Mouse (Mus musculus): ENCODE results near the gene H6pd. TPM values are rescaled to one million over a fixed set of nuclear protein-coding genes. Genes with fewer than 3 reads are reported as not detected.

H6pd gene
- total and polyA plus RNA-seq, 3 experiments: 6.9 to 10.8 TPM; not detected in 1

DNA sequence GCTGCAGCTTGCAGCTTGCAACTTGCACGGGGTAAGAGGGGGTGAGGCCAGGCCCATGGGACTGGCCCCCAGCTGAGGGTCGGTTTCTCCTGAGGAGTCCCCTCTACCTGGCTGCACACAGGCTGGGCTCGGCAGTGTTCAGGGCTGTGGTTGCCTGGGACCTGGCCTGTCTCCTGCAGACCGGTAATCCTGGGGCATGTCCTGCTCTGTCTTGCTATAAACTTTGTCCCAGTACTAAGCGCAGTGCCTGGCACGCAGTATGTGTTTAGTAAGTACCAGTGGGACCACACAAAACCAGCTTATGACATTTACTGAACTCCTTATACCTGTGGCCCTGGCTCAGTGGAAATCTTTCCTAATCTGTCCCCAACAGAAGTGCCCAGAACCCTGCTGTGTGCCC, 43.2 kb downstream of the H6pd start:
- Histone ChIP-seq H3K9ac (ENCODE audit: control insufficient read depth, low read depth, low read length, poor library complexity, severe bottlenecking) (no peak overlapping the region), H3K4me1 (ENCODE audit: control insufficient read depth in 1 of 2, insufficient read depth in 2 of 2, low read length in 2 of 2) (no peaks in the 10 kb centered on the region), H3K9me3 (replicated peaks; ENCODE audit: insufficient read depth, low read length) (no peaks in the 10 kb centered on the region), H3K27ac (ENCODE audit: control insufficient read depth, low read depth, low read length) (no peak overlapping the region), H3K79me2 (ENCODE audit: control insufficient read depth, insufficient read depth, low read length, poor library complexity) (no peaks in the 10 kb centered on the region), H3K27me3 (ENCODE audit: control insufficient read depth in 1 of 2, insufficient read depth in 2 of 2, low read length in 2 of 2) (no peaks in the 10 kb centered on the region), H3K4me3 (ENCODE audit: control insufficient read depth in 1 of 2, insufficient read depth in 1 of 2, low read depth in 2 of 2, low read length in 2 of 2) (no peak overlapping the region), H3K36me3 (ENCODE audit: control insufficient read depth in 1 of 2, insufficient read depth in 2 of 2, low read length in 2 of 2) (no peaks in the 10 kb centered on the region)
- DNase-seq (ENCODE audit: low read depth, low spot score): no peak
- TF ChIP-seq CTCF (IDR thresholded peaks at IDR 0.05 in 2 of 3, conservative IDR thresholded peaks at IDR 0.05 in 1 of 3; ENCODE audit: control insufficient read depth in 1 of 3, insufficient read depth in 1 of 3, low read depth in 2 of 3, low read length in 3 of 3, poor library complexity in 1 of 3, severe bottlenecking in 1 of 3) (no peak), RAD21 (IDR thresholded peaks at IDR 0.05; ENCODE audit: low read depth, low read length) (no peak), USF2 (IDR thresholded peaks at IDR 0.05; ENCODE audit: borderline replicate concordance in 1 of 2, insufficient read depth in 1 of 2, low read depth in 1 of 2, low read length in 2 of 2) (no peak), USF1 (IDR thresholded peaks at IDR 0.05; ENCODE audit: low read depth, low read length) (no peak), EP300 (IDR thresholded peaks at IDR 0.05; ENCODE audit: low read depth in 1 of 2, low read length in 2 of 2) (no peak)

DNA sequence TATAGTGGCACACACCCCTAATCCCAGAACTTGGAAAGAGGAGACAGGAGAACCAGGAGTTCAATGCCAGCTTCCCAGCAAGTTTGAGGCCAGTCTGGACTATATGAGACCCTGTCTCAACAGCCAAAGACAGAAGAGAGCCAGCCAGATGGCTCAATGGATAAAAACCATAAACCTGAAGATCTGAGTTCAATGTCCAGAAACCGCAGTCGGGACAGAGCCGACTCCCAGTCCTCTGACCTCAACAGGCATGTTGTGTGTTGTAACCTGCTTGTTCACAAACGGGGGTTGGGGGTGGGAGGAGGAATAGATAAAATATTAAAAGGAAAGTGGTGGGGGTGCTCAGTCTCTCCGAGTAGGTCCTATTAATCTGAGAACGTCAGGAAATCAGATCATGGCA, 43.6 kb downstream of the H6pd start:
- H3K27ac ChIP-seq (ENCODE audit: control insufficient read depth, low read depth, low read length): no peak overlapping the region
- no peaks in the 10 kb centered on the region for H3K4me1 ChIP-seq (ENCODE audit: control insufficient read depth in 1 of 2, insufficient read depth in 2 of 2, low read length in 2 of 2)
- no peaks in the 10 kb centered on the region for H3K9me3 ChIP-seq (replicated peaks; ENCODE audit: insufficient read depth, low read length)
- H3K27me3 ChIP-seq (ENCODE audit: control insufficient read depth in 1 of 2, insufficient read depth in 2 of 2, low read length in 2 of 2): no peaks in the 10 kb centered on the region
- no peak overlapping the region for H3K9ac ChIP-seq (ENCODE audit: control insufficient read depth, low read depth, low read length, poor library complexity, severe bottlenecking)
- no peak overlapping the region for H3K4me3 ChIP-seq (ENCODE audit: control insufficient read depth in 1 of 2, insufficient read depth in 1 of 2, low read depth in 2 of 2, low read length in 2 of 2)
- no peaks in the 10 kb centered on the region for H3K36me3 ChIP-seq (ENCODE audit: control insufficient read depth in 1 of 2, insufficient read depth in 2 of 2, low read length in 2 of 2)
- no peak for DNase-seq (ENCODE audit: low read depth, low spot score)
- TF ChIP-seq POLR2AphosphoS5 (IDR thresholded peaks at IDR 0.05; ENCODE audit: borderline replicate concordance, low read depth, low read length): no peak
- no peaks in the 10 kb centered on the region for H3K79me2 ChIP-seq (ENCODE audit: control insufficient read depth, insufficient read depth, low read length, poor library complexity)

DNA sequence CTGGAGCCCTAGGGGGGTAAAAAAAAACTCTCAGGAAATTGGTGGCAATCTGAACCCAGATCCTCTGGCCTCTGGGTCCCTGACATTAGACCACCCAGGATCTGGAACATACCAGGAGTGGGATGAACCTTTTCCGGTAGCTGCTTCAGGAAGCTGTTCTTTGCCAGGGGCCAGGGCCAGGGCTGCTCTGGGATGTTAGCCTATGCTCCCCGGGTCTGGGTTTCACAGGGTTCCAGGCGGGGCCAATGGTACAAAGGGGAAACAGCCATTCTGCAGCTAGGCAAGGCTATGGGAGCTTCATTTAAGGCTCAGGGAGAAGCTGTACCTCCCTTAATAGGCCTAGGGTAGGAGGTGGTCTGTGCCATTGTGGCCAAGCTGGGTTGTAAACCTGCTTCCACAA, 44.1 kb downstream of the H6pd start:
- DNase-seq (ENCODE audit: low read depth, low spot score): no peak
- Histone ChIP-seq H3K36me3 (ENCODE audit: control insufficient read depth in 1 of 2, insufficient read depth in 2 of 2, low read length in 2 of 2) (no peaks in the 10 kb centered on the region), H3K4me1 (ENCODE audit: control insufficient read depth in 1 of 2, insufficient read depth in 2 of 2, low read length in 2 of 2) (no peaks in the 10 kb centered on the region), H3K27ac (ENCODE audit: control insufficient read depth, low read depth, low read length) (no peak overlapping the region), H3K79me2 (ENCODE audit: control insufficient read depth, insufficient read depth, low read length, poor library complexity) (no peaks in the 10 kb centered on the region), H3K4me3 (ENCODE audit: control insufficient read depth in 1 of 2, insufficient read depth in 1 of 2, low read depth in 2 of 2, low read length in 2 of 2) (no peak overlapping the region), H3K9me3 (replicated peaks; ENCODE audit: insufficient read depth, low read length) (no peaks in the 10 kb centered on the region), H3K27me3 (ENCODE audit: control insufficient read depth in 1 of 2, insufficient read depth in 2 of 2, low read length in 2 of 2) (no peaks in the 10 kb centered on the region), H3K9ac (ENCODE audit: control insufficient read depth, low read depth, low read length, poor library complexity, severe bottlenecking) (no peak overlapping the region)
- TF ChIP-seq NELFE (IDR thresholded peaks at IDR 0.05; ENCODE audit: low read depth, low read length): no peak
- no peak for TF ChIP-seq RAD21 (IDR thresholded peaks at IDR 0.05; ENCODE audit: low read depth, low read length)
- TF ChIP-seq JUND (IDR thresholded peaks at IDR 0.05; ENCODE audit: low read depth, low read length): no peak
- TF ChIP-seq MXI1 (IDR thresholded peaks at IDR 0.05; ENCODE audit: low read depth, low read length): no peak
- no peak for TF ChIP-seq MAZ (IDR thresholded peaks at IDR 0.05; ENCODE audit: low read depth, low read length)
- TF ChIP-seq MAX (IDR thresholded peaks at IDR 0.05; ENCODE audit: low read length): no peak
- no peak for TF ChIP-seq MYC (IDR thresholded peaks at IDR 0.05; ENCODE audit: low read depth, low read length)
- TF ChIP-seq ZNF384 (IDR thresholded peaks at IDR 0.05; ENCODE audit: low read depth, low read length): no peak
- TF ChIP-seq CTCF (IDR thresholded peaks at IDR 0.05 in 2 of 3, conservative IDR thresholded peaks at IDR 0.05 in 1 of 3; ENCODE audit: control insufficient read depth in 1 of 3, insufficient read depth in 1 of 3, low read depth in 2 of 3, low read length in 3 of 3, poor library complexity in 1 of 3, severe bottlenecking in 1 of 3): no peak
- no peak for TF ChIP-seq USF1 (IDR thresholded peaks at IDR 0.05; ENCODE audit: low read depth, low read length)
- no peak for TF ChIP-seq HCFC1 (IDR thresholded peaks at IDR 0.05; ENCODE audit: low read depth, low read length)
